Mouse (Mus musculus): ENCODE results near the gene Tmem38b.

- TF ChIP-seq POLR2A (IDR thresholded peaks at IDR 0.05; ENCODE audit: low read depth, low read length) (no peak), CTCF (conservative IDR thresholded peaks at IDR 0.05; ENCODE audit: insufficient read depth, insufficient read length, low read depth, low read length) (no peak)
These were observed 4.7 kb downstream of the Tmem38b start for GRCm38 (mm10) chr4:53830579-53830978.

Measured in kidney, adult 2 months (tissue).